Mouse (Mus musculus) lung, postnatal 10 days (tissue): Measurements from ENCODE around the gene Junb.

ENCODE experiments used
- DNase-seq: peaks from one replicate; pipeline ENCODE4 v3.0.0; 2021

Gene Junb

GRCm38 (mm10) chr8:84936041-84936961 is 42.2 kb downstream of the Junb start:
- DNase-seq = no peak

GRCm38 (mm10) chr8:84935489-84935888 is 43.0 kb downstream of the Junb start:
- no peak for DNase-seq

GRCm38 (mm10) chr8:84934860-84935259 is 43.7 kb downstream of the Junb start:
- DNase-seq = no peak

GRCm38 (mm10) chr8:84933767-84934559 is 44.6 kb downstream of the Junb start:
- DNase-seq = no peak

GRCm38 (mm10) chr8:84930582-84930981 is 47.9 kb downstream of the Junb start:
- no peak for DNase-seq

GRCm38 (mm10) chr8:84928456-84929306 is 49.8 kb downstream of the Junb start:
- DNase-seq = peak; percentile 76

- no peak for DNase-seq
Measured at GRCm38 (mm10) chr8:84927513-84927912, 51.0 kb downstream of the Junb start.

- DNase-seq = no peak
Measured at GRCm38 (mm10) chr8:84925557-84925956, 53.0 kb downstream of the Junb start.
